Mouse (Mus musculus): Measurements from ENCODE around the gene Cygb. TPM values are rescaled to one million over a fixed set of nuclear protein-coding genes. Genes with fewer than 3 reads are reported as not detected.
"Not testable (repeated sequence)": the region's sequence is repeated elsewhere in the genome, so short reads cannot be mapped to it uniquely, and the experiment has no call there.

The Cygb gene
- polyA plus RNA-seq, 1 experiment from 2014 or later = 20.8 TPM

DNA sequence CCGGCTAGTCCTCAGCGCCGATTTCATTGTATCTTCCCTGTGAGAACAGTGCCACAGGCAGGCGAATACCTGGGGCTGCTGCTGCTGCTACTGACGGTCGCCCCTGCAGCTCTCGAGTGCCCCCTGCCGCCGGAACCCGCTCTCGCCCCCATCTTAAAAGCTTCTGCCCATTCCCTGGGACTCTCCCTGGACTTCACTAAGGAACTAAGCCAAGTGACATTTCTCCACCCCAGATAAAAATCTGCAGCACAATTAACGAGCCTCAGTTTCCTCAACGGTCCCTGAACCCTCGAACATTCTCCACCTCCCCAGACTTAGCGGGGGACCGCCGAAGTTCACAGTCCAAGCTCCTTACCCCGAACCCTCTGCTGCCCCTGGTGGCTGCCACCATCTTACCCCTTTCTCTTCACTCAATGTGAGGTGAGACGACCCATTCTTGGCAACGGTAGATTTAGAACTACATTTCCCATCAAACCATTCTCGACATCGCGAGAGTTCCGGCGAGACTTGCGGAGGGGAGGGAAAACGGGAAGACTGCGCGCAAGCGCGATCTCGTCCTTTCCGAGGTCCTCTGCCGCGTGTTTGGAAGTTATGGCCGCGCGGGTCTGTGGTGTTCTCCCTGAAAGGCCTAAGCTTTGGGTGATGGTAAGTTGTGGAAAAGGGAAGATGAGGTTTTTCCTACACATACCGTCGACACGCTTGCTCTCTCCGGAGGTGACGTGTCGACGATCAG lies 17.2 kb upstream of the Cygb start:
- Histone ChIP-seq H3K27me3 (ENCODE audit: control insufficient read depth, insufficient read depth, low read length) (no peaks in the 10 kb centered on the region), H3K4me1 (ENCODE audit: control insufficient read depth, insufficient read depth, low read length) (peaks cover 9% of the 10 kb centered on the region), H3K4me3 (ENCODE audit: low read depth, low read length) (peak overlapping the region; percentile 94), H3K27ac (ENCODE audit: low read length) (peak overlapping the region; percentile 78), H3K36me3 (ENCODE audit: control insufficient read depth, insufficient read depth, low read length) (peaks cover 34% of the 10 kb centered on the region), H3K4me2 (replicated peaks; ENCODE audit: low read depth, low read length) (peak overlapping the region; percentile 76), H3K9ac (replicated peaks; ENCODE audit: low read depth, low read length) (peak overlapping the region; percentile 92), H3K9me3 (ENCODE audit: control insufficient read depth, low read depth, low read length) (no peaks in the 10 kb centered on the region)
- 1% methylated on average over 45 of the region's 45 CpGs for WGBS
- peak; percentile 81 for ATAC-seq (ENCODE audit: insufficient number of reproducible peaks, insufficient read depth, low FRiP score, low read depth)

DNA sequence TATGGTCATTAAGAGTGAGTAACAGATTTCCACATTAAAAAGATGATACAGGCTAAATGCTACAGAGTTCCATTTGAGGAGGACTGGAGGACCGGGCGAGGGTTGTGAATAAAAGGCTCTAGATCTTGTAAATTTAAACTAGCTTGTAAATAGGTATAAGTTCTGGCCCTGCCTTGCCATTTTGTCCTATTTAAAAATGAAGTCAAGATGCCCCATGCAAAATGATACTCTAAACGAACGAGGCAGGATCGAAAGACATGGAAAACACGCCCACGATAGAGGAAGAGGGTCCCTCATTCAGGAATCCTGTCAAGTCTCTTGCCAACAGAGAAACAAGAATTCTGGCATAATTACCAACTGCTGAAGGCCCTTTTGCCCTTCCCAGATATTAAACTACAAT lies 16.3 kb upstream of the Cygb start:
- Histone ChIP-seq H3K27me3 (ENCODE audit: control insufficient read depth, insufficient read depth, low read length) (no peaks in the 10 kb centered on the region), H3K4me3 (ENCODE audit: low read depth, low read length) (peak overlapping the region; percentile 94; the same call in 1 of the 2 replicates), H3K4me2 (replicated peaks; ENCODE audit: low read depth, low read length) (peak overlapping the region; percentile 76; the same call in 1 of the 2 replicates), H3K27ac (ENCODE audit: low read length) (no peak overlapping the region), H3K9ac (replicated peaks; ENCODE audit: low read depth, low read length) (no peak overlapping the region), H3K9me3 (ENCODE audit: control insufficient read depth, low read depth, low read length) (no peaks in the 10 kb centered on the region), H3K36me3 (ENCODE audit: control insufficient read depth, insufficient read depth, low read length) (peaks cover 25% of the 10 kb centered on the region), H3K4me1 (ENCODE audit: control insufficient read depth, insufficient read depth, low read length) (peaks cover 10% of the 10 kb centered on the region)
- ATAC-seq (ENCODE audit: insufficient number of reproducible peaks, insufficient read depth, low FRiP score, low read depth) = no peak
- 80% methylated on average over 7 of the region's 7 CpGs for WGBS

DNA sequence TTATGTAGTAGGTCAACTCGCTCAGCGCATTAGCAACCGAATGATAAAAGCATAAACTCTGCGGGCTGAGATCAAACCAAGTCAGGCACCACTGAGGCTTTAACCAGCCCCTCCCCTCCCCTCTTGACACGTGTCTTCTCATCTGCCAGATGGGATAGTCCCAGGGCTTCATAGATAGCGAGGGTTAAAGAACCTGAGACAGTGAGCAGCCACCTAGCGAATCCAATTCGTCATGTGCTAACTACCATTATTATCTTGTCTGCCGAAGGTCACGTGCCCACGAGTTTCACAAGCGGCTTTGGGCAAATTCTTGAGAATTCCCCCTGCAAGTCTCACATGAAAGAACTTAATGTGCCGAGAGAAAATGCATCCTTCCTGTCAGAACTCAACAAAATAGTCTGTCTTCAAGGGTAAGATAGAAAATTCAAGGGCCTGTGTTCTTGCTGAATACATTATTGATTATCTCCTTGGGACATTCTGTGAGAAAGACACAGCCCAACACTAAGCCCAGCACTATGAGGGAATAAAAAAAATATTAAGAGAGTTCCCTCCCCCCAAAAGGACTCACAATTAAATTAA lies 15.8 kb upstream of the Cygb start:
- Histone ChIP-seq H3K27me3 (ENCODE audit: control insufficient read depth, insufficient read depth, low read length) (no peaks in the 10 kb centered on the region), H3K36me3 (ENCODE audit: control insufficient read depth, insufficient read depth, low read length) (peaks cover 20% of the 10 kb centered on the region), H3K9ac (replicated peaks; ENCODE audit: low read depth, low read length) (no peak overlapping the region), H3K9me3 (ENCODE audit: control insufficient read depth, low read depth, low read length) (no peaks in the 10 kb centered on the region), H3K27ac (ENCODE audit: low read length) (no peak overlapping the region), H3K4me1 (ENCODE audit: control insufficient read depth, insufficient read depth, low read length) (peaks cover 11% of the 10 kb centered on the region), H3K4me2 (replicated peaks; ENCODE audit: low read depth, low read length) (no peak overlapping the region), H3K4me3 (ENCODE audit: low read depth, low read length) (no peak overlapping the region)
- ATAC-seq (ENCODE audit: insufficient number of reproducible peaks, insufficient read depth, low FRiP score, low read depth) = no peak
- 29% methylated on average over 13 of the region's 13 CpGs for whole genome bisulfite sequencing

DNA sequence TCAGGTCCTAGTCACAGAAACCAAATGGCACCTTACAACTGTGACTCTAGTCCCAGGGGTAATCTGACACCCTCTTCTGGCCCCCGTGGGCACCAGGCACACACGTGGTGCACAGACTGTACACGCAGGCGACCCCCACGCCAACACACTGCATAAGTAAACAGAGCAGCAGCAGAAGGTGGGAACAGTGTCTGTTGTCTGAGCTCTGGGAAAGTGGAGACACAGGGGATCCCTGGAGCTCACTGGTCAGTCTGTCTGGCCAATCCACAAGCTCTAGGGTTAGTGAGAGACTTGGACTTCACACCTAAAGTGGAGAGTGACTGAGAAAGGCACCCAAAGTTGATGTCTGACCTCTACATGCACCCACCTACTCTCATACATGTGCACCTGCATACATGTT lies 15.2 kb upstream of the Cygb start:
- Histone ChIP-seq H3K9ac (replicated peaks; ENCODE audit: low read depth, low read length) (no peak overlapping the region), H3K4me2 (replicated peaks; ENCODE audit: low read depth, low read length) (no peak overlapping the region), H3K27me3 (ENCODE audit: control insufficient read depth, insufficient read depth, low read length) (no peaks in the 10 kb centered on the region), H3K9me3 (ENCODE audit: control insufficient read depth, low read depth, low read length) (no peaks in the 10 kb centered on the region), H3K4me3 (ENCODE audit: low read depth, low read length) (no peak overlapping the region), H3K36me3 (ENCODE audit: control insufficient read depth, insufficient read depth, low read length) (peaks cover 14% of the 10 kb centered on the region), H3K4me1 (ENCODE audit: control insufficient read depth, insufficient read depth, low read length) (peaks cover 11% of the 10 kb centered on the region), H3K27ac (ENCODE audit: low read length) (no peak overlapping the region)
- 18% methylated on average over 5 of the region's 5 CpGs for WGBS
- ATAC-seq (ENCODE audit: insufficient number of reproducible peaks, insufficient read depth, low FRiP score, low read depth) = no peak

DNA sequence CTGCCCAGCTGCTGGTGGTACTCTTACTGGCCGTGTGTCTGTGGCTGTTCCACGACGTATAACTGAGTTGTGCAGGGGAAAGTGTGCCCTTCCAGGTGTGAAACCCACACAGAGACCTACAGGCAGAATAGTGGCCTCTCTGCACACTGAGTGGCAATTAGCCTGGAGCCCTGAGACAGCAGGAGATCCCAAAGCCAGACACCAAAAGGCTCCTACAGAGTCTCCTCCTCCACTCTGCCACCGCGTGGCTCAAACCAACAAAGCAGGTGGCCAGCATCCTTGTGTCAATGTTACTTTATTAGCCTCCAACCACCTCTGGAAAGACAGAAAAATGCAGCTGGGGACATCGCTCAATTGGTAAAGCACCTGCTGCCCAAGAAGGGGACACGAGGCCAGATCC lies 14.7 kb upstream of the Cygb start:
- H3K9me3 ChIP-seq (ENCODE audit: control insufficient read depth, low read depth, low read length) = no peaks in the 10 kb centered on the region
- no peak for ATAC-seq (ENCODE audit: insufficient number of reproducible peaks, insufficient read depth, low FRiP score, low read depth)
- no peak overlapping the region for H3K4me3 ChIP-seq (ENCODE audit: low read depth, low read length)
- H3K27me3 ChIP-seq (ENCODE audit: control insufficient read depth, insufficient read depth, low read length) = no peaks in the 10 kb centered on the region
- H3K4me1 ChIP-seq (ENCODE audit: control insufficient read depth, insufficient read depth, low read length) = peaks cover 11% of the 10 kb centered on the region
- no peak overlapping the region for H3K27ac ChIP-seq (ENCODE audit: low read length)
- 35% methylated on average over 7 of the region's 7 CpGs for WGBS
- peaks cover 9% of the 10 kb centered on the region for H3K36me3 ChIP-seq (ENCODE audit: control insufficient read depth, insufficient read depth, low read length)
- no peak overlapping the region for H3K4me2 ChIP-seq (replicated peaks; ENCODE audit: low read depth, low read length)
- no peak overlapping the region for H3K9ac ChIP-seq (replicated peaks; ENCODE audit: low read depth, low read length)

DNA sequence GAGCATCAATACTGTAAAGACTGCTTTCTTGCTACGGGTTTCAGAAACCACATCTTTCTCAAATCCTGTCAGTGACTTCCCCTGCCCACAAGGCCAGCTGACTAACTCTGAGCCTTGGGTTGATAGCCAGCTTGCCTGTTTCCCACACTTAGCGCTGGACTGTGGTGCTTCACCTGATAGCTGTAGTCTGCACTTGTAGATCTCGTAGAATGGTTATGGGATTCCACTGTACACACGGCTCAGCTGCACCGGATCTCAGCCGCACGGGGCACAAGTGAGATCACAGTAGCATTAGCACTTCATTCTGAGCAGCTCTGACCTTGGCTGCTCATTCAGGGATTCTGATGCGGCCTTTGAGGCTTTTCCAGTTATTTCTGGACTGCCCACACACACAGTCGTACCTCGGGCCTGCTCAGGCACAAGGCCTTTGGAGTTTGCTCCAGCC lies 14.3 kb upstream of the Cygb start:
- 79% methylated on average over 10 of the region's 10 CpGs for WGBS

DNA sequence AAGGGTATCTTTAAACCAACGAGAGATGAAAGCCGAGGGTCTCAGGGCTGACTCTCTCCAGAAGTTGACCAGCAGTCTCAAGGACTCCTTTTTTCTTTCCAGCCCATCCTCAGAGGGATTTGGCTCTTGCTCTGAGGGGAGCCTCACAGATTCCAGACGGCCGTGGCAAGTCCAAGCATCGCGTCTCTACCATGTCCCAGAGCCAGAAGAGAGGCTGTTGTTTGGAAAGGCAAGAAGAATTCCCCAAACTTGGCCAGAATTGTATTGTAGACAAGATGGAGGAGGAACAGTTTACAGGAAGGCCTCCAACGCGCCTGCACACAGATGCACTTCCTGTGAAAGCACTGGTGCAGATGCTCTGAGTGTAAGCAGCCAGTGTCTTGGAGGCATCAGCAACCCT lies 13.8 kb upstream of the Cygb start:
- no peak overlapping the region for H3K9ac ChIP-seq (replicated peaks; ENCODE audit: low read depth, low read length)
- H3K27me3 ChIP-seq (ENCODE audit: control insufficient read depth, insufficient read depth, low read length) = no peaks in the 10 kb centered on the region
- no peaks in the 10 kb centered on the region for H3K9me3 ChIP-seq (ENCODE audit: control insufficient read depth, low read depth, low read length)
- no peak for ATAC-seq (ENCODE audit: insufficient number of reproducible peaks, insufficient read depth, low FRiP score, low read depth)
- WGBS = 80% methylated on average over 8 of the region's 8 CpGs
- 0 out of 2 replicates have a peak, but pooled peaks cover under 1% of the 10 kb centered on the region for H3K36me3 ChIP-seq (ENCODE audit: control insufficient read depth, insufficient read depth, low read length)
- no peak overlapping the region for H3K27ac ChIP-seq (ENCODE audit: low read length)
- peaks cover 14% of the 10 kb centered on the region for H3K4me1 ChIP-seq (ENCODE audit: control insufficient read depth, insufficient read depth, low read length)
- H3K4me2 ChIP-seq (replicated peaks; ENCODE audit: low read depth, low read length) = no peak overlapping the region
- H3K4me3 ChIP-seq (ENCODE audit: low read depth, low read length) = no peak overlapping the region

More for the DNA sequence above, 14.3 kb upstream of the Cygb start:
- Histone ChIP-seq H3K9me3 (ENCODE audit: control insufficient read depth, low read depth, low read length) (no peaks in the 10 kb centered on the region), H3K27me3 (ENCODE audit: control insufficient read depth, insufficient read depth, low read length) (no peaks in the 10 kb centered on the region), H3K4me1 (ENCODE audit: control insufficient read depth, insufficient read depth, low read length) (peaks cover 13% of the 10 kb centered on the region), H3K27ac (ENCODE audit: low read length) (no peak overlapping the region), H3K4me3 (ENCODE audit: low read depth, low read length) (no peak overlapping the region), H3K9ac (replicated peaks; ENCODE audit: low read depth, low read length) (no peak overlapping the region), H3K4me2 (replicated peaks; ENCODE audit: low read depth, low read length) (no peak overlapping the region), H3K36me3 (ENCODE audit: control insufficient read depth, insufficient read depth, low read length) (peaks cover 5% of the 10 kb centered on the region; the same call in 1 of the 2 replicates)
- ATAC-seq (ENCODE audit: insufficient number of reproducible peaks, insufficient read depth, low FRiP score, low read depth) = no peak

DNA sequence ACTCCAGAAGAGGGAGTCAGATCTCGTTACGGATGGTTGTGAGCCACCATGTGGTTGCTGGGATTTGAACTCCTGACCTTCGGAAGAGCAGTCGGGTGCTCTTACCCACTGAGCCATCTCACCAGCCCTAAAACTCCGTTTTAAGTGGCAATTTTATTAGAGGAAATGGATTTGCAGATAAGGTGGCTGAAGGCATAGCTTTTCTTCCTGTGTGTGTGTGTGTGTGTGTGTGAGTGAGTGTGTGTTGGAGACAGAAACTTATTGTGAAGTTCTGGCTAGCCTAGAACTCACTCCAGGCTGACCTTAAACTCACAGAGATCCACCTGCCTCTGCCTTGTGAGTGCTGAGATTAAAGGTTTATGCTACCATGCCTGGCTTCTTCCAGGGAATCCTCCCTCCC lies 12.9 kb upstream of the Cygb start:
- not testable (repeated sequence) for H3K9ac ChIP-seq (replicated peaks; ENCODE audit: low read depth, low read length); H3K4me3 ChIP-seq (ENCODE audit: low read depth, low read length); H3K9me3 ChIP-seq (ENCODE audit: control insufficient read depth, low read depth, low read length); H3K4me2 ChIP-seq (replicated peaks; ENCODE audit: low read depth, low read length); ATAC-seq (ENCODE audit: insufficient number of reproducible peaks, insufficient read depth, low FRiP score, low read depth); H3K27me3 ChIP-seq (ENCODE audit: control insufficient read depth, insufficient read depth, low read length); H3K27ac ChIP-seq (ENCODE audit: low read length); H3K36me3 ChIP-seq (ENCODE audit: control insufficient read depth, insufficient read depth, low read length)
- peaks cover 13% of the 10 kb centered on the region; the same call in 1 of the 2 replicates for H3K4me1 ChIP-seq (ENCODE audit: control insufficient read depth, insufficient read depth, low read length)
- WGBS = 86% methylated on average over 3 of the region's 5 CpGs

Data from stomach, embryonic 14.5 days (tissue).